Mouse (Mus musculus) cerebellum, postnatal 25 days (tissue): Measurements from ENCODE around the gene Olfr639.
"Not testable (repeated sequence)": the region's sequence is repeated elsewhere in the genome, so short reads cannot be mapped to it uniquely, and the experiment has no call there.

Source experiments
- DNase-seq, 2 experiments: peaks; one replicate each; pipeline ENCODE4 v3.0.0; 2021; ENCODE audit warnings: mixed read lengths in 2 of 2

The Olfr639 gene

GRCm38 (mm10) chr7:104017203-104017602 is at the start of gene Olfr639:
Gene Olfr639 (minus strand): TSS chr7:104017303.
- no peak for DNase-seq

- DNase-seq, result no peak
Observed at GRCm38 (mm10) chr7:104061345-104061744, 44.2 kb upstream of the Olfr639 start, which contains the start of gene 4930516K23Rik. Gene 4930516K23Rik (minus strand): TSS chr7:104061445.

- no peak for DNase-seq
Observed at GRCm38 (mm10) chr7:104059215-104059614, 42.1 kb upstream of the Olfr639 start.

GRCm38 (mm10) chr7:104052566-104052965 is 35.5 kb upstream of the Olfr639 start, which contains the start of gene Olfr642:
Gene Olfr642 (minus strand): TSS chr7:104052666.
- no peak for DNase-seq

- no peak for DNase-seq
Observed at GRCm38 (mm10) chr7:104050745-104051144, 33.6 kb upstream of the Olfr639 start.

GRCm38 (mm10) chr7:104035145-104035544 is 18.0 kb upstream of the Olfr639 start, which contains the start of gene Olfr641:
Gene Olfr641 (plus strand): TSS chr7:104035445.
- DNase-seq, result no peak

GRCm38 (mm10) chr7:104026978-104027377 is 9.9 kb upstream of the Olfr639 start:
- DNase-seq, result no peak

GRCm38 (mm10) chr7:104025473-104025872 is 8.4 kb upstream of the Olfr639 start, which contains the start of gene Olfr640:
Gene Olfr640 (minus strand): TSS chr7:104025573.
- DNase-seq, result no peak

- DNase-seq, result no peak
Observed at GRCm38 (mm10) chr7:104021651-104022050, 4.5 kb upstream of the Olfr639 start.

GRCm38 (mm10) chr7:104018953-104019352 is 1.9 kb upstream of the Olfr639 start:
- no peak for DNase-seq

GRCm38 (mm10) chr7:103999124-103999523 is 18.0 kb downstream of the Olfr639 start:
- no peak for DNase-seq

GRCm38 (mm10) chr7:103998446-103998845 is 18.7 kb downstream of the Olfr639 start, which contains the start of gene Olfr638:
Gene Olfr638 (plus strand): TSS chr7:103998746.
- no peak for DNase-seq

GRCm38 (mm10) chr7:103971782-103972181 is 45.3 kb downstream of the Olfr639 start:
- DNase-seq, result no peak

- DNase-seq, result no peak
Observed at GRCm38 (mm10) chr7:103970852-103971251, 46.3 kb downstream of the Olfr639 start, which contains the start of gene Olfr635. Gene Olfr635 (plus strand): TSS chr7:103971152.

GRCm38 (mm10) chr7:103966873-103967272 is 50.2 kb downstream of the Olfr639 start:
- DNase-seq, result not testable (repeated sequence)
